Mouse (Mus musculus): ENCODE results near the gene Wnt5a.

Wnt5a gene

GRCm38 (mm10) chr14:28509441-28510340 lies 5.1 kb downstream of the Wnt5a start:
- no peak for DNase-seq (ENCODE audit: low read depth, low spot score)

DNA sequence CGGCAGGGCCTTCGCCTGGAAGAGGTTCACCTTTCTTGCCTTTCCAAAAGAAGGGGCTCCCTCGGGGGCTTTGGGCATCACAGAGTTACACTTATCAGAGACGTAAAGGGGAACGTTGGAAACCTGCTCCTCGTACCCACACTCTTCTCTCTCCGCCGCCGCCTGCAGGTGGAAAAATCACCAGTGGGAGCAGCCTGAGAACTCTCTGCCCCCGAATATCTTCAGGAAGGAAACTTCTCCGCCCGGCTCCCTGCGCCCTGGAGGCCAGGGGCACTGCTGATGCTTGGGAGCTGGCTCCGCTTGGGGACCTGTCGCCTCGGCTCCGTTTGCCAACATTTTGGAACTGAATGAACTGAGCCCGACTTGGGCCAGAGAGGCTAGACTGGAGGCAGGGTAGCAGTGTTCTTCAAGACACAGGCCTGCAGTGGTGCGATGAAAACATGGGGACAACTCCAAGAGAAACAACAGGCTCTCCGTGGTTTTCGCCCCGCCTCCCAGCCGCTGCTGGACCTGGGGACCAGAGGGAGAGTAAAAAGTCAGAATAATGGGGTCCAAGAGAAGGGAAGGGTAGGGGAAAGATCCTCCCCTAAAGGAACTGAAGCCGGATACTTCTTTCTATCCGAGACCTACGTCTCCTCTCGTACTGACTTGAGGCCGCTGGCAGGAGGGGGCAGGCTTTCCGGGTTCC lies 5.9 kb downstream of the Wnt5a start:
- DNase-seq (ENCODE audit: low read depth, low spot score), result no peak

DNA sequence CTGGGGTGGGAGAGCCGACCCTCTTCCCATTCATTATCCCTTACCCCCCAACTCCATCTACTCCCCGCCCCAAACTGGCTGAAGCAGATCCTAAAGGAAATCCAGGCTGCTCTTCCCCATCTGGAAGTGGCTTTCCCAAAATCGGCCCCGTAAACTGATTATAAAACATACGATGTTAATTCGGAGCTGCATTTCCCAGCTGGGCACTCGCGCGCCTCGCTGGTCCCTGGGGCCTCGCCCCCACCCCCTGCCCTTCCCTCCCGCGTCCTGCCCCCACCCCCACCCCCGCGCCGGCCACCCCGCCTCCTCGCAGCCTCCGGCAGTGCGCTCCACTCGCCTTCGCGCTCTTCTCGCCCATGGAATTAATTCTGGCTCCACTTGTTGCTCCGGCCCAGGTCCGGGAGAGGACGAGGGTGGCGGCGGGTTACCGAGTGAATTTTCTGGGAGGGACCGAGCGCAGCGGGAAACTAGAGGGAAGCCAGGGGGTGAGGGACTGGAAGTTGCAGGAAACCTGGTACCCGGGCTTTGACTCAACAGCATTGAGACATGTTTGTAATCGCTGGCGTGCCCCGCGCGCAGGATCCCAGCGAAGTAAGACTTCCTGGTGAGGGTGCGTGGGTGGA lies 6.6 kb downstream of the Wnt5a start:
- DNase-seq (ENCODE audit: low read depth, low spot score), result peak; percentile 29

DNA sequence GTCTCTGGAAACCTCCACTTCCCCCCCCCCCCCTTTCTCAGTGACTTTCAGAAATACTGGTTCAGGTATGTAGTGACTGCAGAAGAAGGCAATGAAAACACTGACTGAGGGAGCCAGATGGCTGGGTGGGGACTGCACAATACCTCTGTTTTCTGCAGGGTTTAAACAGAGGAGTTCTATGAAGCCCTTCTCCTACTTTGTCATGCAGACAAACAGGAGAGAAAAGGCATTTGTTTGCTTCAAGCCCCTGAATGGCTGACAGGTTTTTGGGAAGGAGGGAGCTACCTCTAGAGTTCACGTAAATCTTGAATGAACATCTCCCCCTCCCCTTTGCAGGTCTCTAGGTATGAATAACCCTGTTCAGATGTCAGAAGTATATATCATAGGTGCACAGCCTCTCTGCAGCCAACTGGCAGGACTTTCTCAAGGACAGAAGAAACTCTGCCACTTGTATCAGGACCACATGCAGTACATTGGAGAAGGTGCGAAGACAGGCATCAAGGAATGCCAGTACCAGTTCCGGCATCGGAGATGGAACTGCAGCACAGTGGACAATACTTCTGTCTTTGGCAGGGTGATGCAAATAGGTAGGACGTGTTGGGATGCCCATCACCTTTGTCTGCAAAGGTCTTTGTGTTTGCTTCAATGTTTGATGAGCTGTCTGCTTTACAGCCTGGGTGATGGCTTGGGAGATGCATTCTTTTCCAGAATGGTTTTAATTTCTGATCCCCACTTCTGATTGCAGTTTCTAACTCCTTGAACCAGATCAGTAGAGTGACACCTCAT lies 8.4 kb downstream of the Wnt5a start:
- DNase-seq (ENCODE audit: low read depth, low spot score), result no peak

GRCm38 (mm10) chr14:28514171-28514570 lies 9.6 kb downstream of the Wnt5a start:
- DNase-seq (ENCODE audit: low read depth, low spot score), result no peak

DNA sequence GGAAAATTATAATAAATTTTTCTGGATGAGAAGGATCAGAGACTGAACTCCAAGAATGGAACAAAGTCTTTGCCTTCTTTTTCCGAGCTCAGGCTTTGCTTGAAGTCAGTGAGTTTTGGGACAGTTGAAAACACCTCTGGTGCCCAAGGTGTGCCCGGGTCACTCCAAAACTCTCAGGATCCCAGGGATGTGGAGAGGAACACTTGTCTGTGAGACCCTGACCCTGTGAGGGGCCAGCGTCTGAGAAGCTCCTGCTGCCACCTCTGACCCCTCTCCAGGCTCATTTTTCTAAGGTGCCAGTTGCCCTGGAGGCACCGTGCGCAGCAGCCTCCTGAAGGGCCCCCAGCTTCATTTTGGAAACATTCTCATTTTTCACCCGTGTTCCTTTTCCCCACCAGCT lies 10.8 kb downstream of the Wnt5a start:
- no peak for DNase-seq (ENCODE audit: low read depth, low spot score)

- DNase-seq (ENCODE audit: low read depth, low spot score), result no peak
Measured at GRCm38 (mm10) chr14:28517631-28518560, 13.3 kb downstream of the Wnt5a start.

DNA sequence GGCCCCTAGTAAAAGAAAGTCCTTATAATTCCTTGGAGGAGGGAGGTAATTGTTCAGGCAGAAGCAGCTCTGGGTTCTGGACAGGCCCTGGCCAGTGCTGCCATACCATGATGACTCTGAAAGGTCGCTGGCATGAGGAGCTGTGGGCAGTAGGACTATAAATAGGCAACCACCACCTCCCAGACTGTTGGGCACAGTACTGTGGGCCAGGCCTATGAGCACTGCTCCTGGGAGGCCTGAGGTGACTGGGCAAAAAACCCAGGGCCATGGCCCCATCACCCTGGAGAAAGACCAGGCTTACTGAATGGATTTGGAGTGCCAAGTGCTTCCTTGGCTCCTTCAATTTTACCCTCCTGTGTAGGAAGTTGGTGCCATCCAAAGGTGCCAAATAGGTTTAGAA lies 16.6 kb downstream of the Wnt5a start:
- no peak for DNase-seq (ENCODE audit: low read depth, low spot score)

DNA sequence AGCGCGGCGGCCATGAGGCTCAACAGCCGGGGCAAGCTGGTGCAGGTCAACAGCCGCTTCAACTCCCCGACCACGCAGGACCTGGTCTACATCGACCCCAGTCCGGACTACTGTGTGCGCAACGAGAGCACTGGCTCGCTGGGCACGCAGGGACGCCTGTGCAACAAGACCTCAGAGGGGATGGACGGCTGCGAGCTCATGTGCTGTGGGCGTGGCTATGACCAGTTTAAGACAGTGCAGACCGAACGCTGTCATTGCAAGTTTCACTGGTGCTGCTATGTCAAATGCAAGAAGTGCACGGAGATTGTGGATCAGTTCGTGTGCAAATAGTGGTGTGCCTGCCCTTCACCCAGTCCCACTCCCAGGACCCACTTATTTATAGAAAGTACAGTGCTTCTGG lies 18.1 kb downstream of the Wnt5a start:
- DNase-seq (ENCODE audit: low read depth, low spot score), result no peak

DNA sequence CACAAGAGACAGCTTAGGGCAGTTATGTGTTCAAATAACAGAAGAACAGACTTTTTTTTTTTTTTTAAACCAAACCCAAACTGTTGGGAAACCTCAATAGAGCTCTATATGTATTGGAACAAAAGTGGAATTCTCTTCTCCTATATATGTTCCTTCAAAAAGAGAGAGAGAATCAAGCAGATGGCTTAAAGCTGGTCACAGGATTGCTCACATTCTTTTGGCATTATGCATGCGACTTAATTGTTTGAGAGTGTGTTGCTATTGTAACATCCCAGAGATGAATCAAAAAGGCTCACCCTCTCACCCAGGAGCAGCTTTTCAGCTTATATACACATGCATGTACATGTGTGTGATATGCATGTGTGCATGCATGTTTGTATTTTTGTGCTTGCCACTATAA lies 21.0 kb downstream of the Wnt5a start:
- DNase-seq (ENCODE audit: low read depth, low spot score), result peak; percentile 56

- no peak for DNase-seq (ENCODE audit: low read depth, low spot score)
Measured at GRCm38 (mm10) chr14:28528151-28528685, 23.7 kb downstream of the Wnt5a start.

- no peak for DNase-seq (ENCODE audit: low read depth, low spot score)
Measured at GRCm38 (mm10) chr14:28531531-28531930, 27.0 kb downstream of the Wnt5a start.

GRCm38 (mm10) chr14:28532943-28533342 lies 28.4 kb downstream of the Wnt5a start:
- DNase-seq (ENCODE audit: low read depth, low spot score), result peak; percentile 3

GRCm38 (mm10) chr14:28533876-28534275 lies 29.3 kb downstream of the Wnt5a start:
- no peak for DNase-seq (ENCODE audit: low read depth, low spot score)

GRCm38 (mm10) chr14:28535814-28536213 lies 31.3 kb downstream of the Wnt5a start:
- no peak for DNase-seq (ENCODE audit: low read depth, low spot score)

DNA sequence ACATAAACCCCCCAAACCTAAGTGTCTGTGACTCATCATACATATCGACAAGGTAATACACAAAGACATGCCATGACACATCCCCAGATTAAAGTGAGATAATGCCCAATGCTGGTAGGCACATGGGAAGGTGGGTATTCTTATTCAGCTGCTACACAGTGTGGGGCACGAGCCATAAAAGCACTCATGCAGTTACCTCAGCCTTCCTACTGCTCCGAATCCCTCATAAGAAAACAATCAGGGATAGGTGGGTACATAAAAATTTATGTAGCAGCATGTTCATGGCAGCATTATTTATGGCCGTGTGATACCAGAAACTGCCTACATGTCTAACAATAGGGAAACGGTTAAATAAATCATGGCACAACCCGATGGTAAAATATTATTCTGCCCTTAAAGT lies 35.0 kb downstream of the Wnt5a start:
- no peak for DNase-seq (ENCODE audit: low read depth, low spot score)

GRCm38 (mm10) chr14:28542117-28542741 lies 37.7 kb downstream of the Wnt5a start:
- DNase-seq (ENCODE audit: low read depth, low spot score), result no peak

DNA sequence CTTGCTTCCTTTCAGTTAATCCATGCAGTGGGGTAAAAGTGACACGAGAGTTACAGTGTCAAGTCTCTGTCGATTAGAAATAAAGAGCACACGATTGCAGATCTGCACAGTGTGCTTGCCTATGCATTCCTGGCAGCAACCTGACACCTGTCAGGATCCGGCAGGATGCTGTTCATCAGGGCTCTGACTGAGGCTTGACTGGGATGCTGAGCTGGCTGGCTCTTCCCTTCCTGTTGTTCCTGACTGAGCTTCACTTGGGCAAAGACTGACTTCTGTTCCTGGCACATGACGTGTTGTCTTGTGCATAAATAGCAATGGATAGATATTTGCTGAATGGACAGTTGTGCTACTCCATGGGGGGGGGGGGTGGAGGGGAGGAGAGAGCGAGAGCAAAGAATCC lies 57.3 kb downstream of the Wnt5a start:
- peak; percentile 36 for DNase-seq (ENCODE audit: low read depth, low spot score)
